Mouse (Mus musculus) ES-Bruce4 (cell line): ENCODE results near the gene Olfr918. TPM values are rescaled to one million over a fixed set of nuclear protein-coding genes. Genes with fewer than 3 reads are reported as not detected.

Experiments used
- H3K27ac ChIP-seq: 2 replicates; pipeline ENCODE4 v1.5.1; 2012; ENCODE audit warnings: low read length, inconsistent platforms; ENCODE audit not compliant: insufficient read depth
- H3K27me3 ChIP-seq: 2 replicates; pipeline ENCODE4 v1.6.1; 2012; ENCODE audit warnings: mild to moderate bottlenecking, low read length, inconsistent platforms; ENCODE audit not compliant: control insufficient read depth, poor library complexity, insufficient read depth, severe bottlenecking
- H3K36me3 ChIP-seq: 2 replicates; pipeline ENCODE4 v1.6.1; 2012; ENCODE audit warnings: inconsistent platforms, mild to moderate bottlenecking, low read length, moderate library complexity; ENCODE audit not compliant: control insufficient read depth, poor library complexity, insufficient read depth, severe bottlenecking
- H3K4me1 ChIP-seq: one replicate; pipeline ENCODE4 v1.8.1; 2011; ENCODE audit warnings: low read length; ENCODE audit not compliant: control insufficient read depth, insufficient read depth
- H3K4me3 ChIP-seq: 2 replicates; pipeline ENCODE4 v1.5.1; 2011; ENCODE audit warnings: low read depth, mild to moderate bottlenecking, low read length
- H3K9ac ChIP-seq: 2 replicates; pipeline ENCODE4 v1.6.1; 2012; ENCODE audit warnings: low read depth, mild to moderate bottlenecking, inconsistent platforms; ENCODE audit not compliant: poor library complexity, severe bottlenecking
- H3K9me3 ChIP-seq: replicated peaks from 2 replicates; pipeline ENCODE4 v1.6.1; 2012; ENCODE audit warnings: mild to moderate bottlenecking, low read length, inconsistent platforms; ENCODE audit not compliant: control insufficient read depth, poor library complexity, insufficient read depth, severe bottlenecking
- CTCF ChIP-seq: IDR thresholded peaks from one replicate; pipeline ENCODE4 v1.8.1; 2011; ENCODE audit warnings: low read depth, low read length
- EP300 ChIP-seq: IDR thresholded peaks from 2 replicates; pipeline ENCODE4 v1.6.1; 2011; ENCODE audit warnings: low read depth, low read length; ENCODE audit not compliant: insufficient read depth
- POLR2A ChIP-seq: IDR thresholded peaks from one replicate; pipeline ENCODE4 v1.8.1; 2011; ENCODE audit warnings: low read length; ENCODE audit not compliant: insufficient read depth
- polyA plus RNA-seq: library from polyadenylated mRNA; stranded (reverse); fragments of >200 nt; gene quantifications from 2 replicates; pipeline ENCODE4 v1.2.4, GENCODE M21; 2011; ENCODE audit warnings: low read depth; ENCODE audit not compliant: missing spikeins, insufficient read depth, insufficient read length

The Olfr918 gene
- not detected in 2 replicates for polyA plus RNA-seq

GRCm38 (mm10) chr9:38674501-38674900 is at the start of gene Olfr918:
Gene Olfr918, minus strand, starts transcription at chr9:38674601.
- no peaks in the 10 kb centered on the region for H3K36me3 ChIP-seq
- TF ChIP-seq POLR2A (no peak), CTCF (no peak), EP300 (no peak)
- no peaks in the 10 kb centered on the region for H3K4me1 ChIP-seq
- H3K9me3 ChIP-seq: no peaks in the 10 kb centered on the region
- H3K9ac ChIP-seq: no peak within 1 kb of the TSS
- no peaks in the 10 kb centered on the region for H3K27me3 ChIP-seq
- no peak within 1 kb of the TSS for H3K27ac ChIP-seq
- no peak within 1 kb of the TSS for H3K4me3 ChIP-seq

- Histone ChIP-seq H3K4me1 (no peaks in the 10 kb centered on the region), H3K27ac (no peak overlapping the region), H3K4me3 (no peak overlapping the region), H3K27me3 (no peaks in the 10 kb centered on the region), H3K9me3 (no peaks in the 10 kb centered on the region), H3K9ac (no peak overlapping the region), H3K36me3 (no peaks in the 10 kb centered on the region; the same call in 1 of the 2 replicates)
- no peak for TF ChIP-seq CTCF
- no peak for TF ChIP-seq POLR2A
- TF ChIP-seq EP300: no peak
Observed at GRCm38 (mm10) chr9:38724044-38724443, 49.6 kb upstream of the Olfr918 start.

DNA sequence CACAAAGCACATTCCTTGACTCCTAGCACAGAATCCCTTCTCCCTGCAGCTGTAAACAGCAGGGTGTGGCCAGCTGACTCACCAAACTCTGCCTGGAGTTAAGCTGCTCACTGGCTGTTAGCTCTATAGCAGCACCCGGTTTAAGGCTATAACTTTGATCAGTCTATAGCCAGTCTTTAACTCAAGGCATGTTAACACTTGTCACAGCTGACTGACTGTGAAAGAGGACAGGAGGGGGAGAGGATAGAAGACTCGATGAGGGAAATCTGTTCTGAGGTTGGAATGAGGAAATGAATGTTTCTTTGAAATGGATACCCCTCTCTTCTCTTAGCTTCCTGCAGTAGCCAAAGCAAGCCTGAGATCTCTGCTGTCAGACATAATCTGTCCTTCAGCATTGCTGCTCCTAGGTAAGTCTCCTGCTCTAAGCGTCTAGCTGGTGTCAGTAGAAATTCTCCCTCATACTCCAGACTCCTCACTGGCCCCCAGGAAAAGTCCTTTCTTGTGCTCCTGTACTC is 44.6 kb upstream of the Olfr918 start:
- Histone ChIP-seq H3K4me1 (no peaks in the 10 kb centered on the region), H3K9ac (no peak overlapping the region), H3K4me3 (peak overlapping the region; percentile 41), H3K27ac (no peak overlapping the region), H3K27me3 (no peaks in the 10 kb centered on the region), H3K9me3 (no peaks in the 10 kb centered on the region), H3K36me3 (no peaks in the 10 kb centered on the region; the same call in 1 of the 2 replicates)
- TF ChIP-seq EP300 (no peak), CTCF (no peak), POLR2A (no peak)

GRCm38 (mm10) chr9:38718102-38718501 is 43.7 kb upstream of the Olfr918 start, which contains the start of gene Vwa5a:
Gene Vwa5a, plus strand, starts transcription at chr9:38718268.
- no peaks in the 10 kb centered on the region for H3K9me3 ChIP-seq
- H3K27ac ChIP-seq: 0 out of 2 replicates have a peak within 1 kb of the TSS, but pooled peaks have one; percentile 16
- H3K9ac ChIP-seq: 0 out of 2 replicates have a peak within 1 kb of the TSS, but pooled peaks have one; percentile 52
- peak within 1 kb of the TSS; percentile 41 for H3K4me3 ChIP-seq
- TF ChIP-seq CTCF: no peak
- TF ChIP-seq EP300: no peak
- no peak for TF ChIP-seq POLR2A
- no peaks in the 10 kb centered on the region; the same call in 1 of the 2 replicates for H3K36me3 ChIP-seq
- H3K4me1 ChIP-seq: no peaks in the 10 kb centered on the region
- no peaks in the 10 kb centered on the region for H3K27me3 ChIP-seq

DNA sequence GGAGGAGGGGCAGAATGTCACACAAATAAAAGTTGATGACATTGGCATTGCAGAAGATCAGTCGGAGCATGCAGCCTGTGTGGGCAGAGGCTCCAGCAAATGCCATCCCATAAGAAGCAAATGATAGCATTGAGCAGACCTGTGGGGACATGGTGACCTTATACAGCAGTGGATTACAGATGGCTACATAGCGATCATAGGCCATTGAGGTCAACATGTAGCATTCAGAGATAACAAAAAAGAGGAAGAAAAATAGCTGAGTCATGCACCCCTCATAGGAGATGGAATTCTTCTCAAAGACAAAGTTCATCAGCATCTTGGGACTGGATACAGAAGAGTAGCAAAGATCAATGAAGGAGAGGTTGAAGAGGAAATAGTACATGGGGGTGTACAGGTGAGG is 1.5 kb downstream of the Olfr918 start:
- no peak for TF ChIP-seq POLR2A
- TF ChIP-seq EP300: no peak
- no peak for TF ChIP-seq CTCF
- Histone ChIP-seq H3K27ac (no peak overlapping the region), H3K9ac (no peak overlapping the region), H3K4me1 (no peaks in the 10 kb centered on the region), H3K36me3 (no peaks in the 10 kb centered on the region), H3K27me3 (no peaks in the 10 kb centered on the region), H3K4me3 (no peak overlapping the region), H3K9me3 (no peaks in the 10 kb centered on the region)

- Histone ChIP-seq H3K4me3 (no peak within 1 kb of the TSS), H3K27me3 (no peaks in the 10 kb centered on the region), H3K9ac (no peak within 1 kb of the TSS), H3K36me3 (no peaks in the 10 kb centered on the region), H3K27ac (no peak within 1 kb of the TSS), H3K4me1 (no peaks in the 10 kb centered on the region), H3K9me3 (no peaks in the 10 kb centered on the region)
- TF ChIP-seq EP300: no peak
- no peak for TF ChIP-seq POLR2A
- TF ChIP-seq CTCF: no peak
Observed at GRCm38 (mm10) chr9:38665742-38666141, 8.7 kb downstream of the Olfr918 start, which contains the start of gene Olfr917. Gene Olfr917, minus strand, starts transcription at chr9:38665842.
